Mouse (Mus musculus) colon, adult 2 months (tissue): ENCODE measurements around the gene Tlx1. TPM values are rescaled to one million over a fixed set of nuclear protein-coding genes. Genes with fewer than 3 reads are reported as not detected.

ENCODE experiments used
- polyA plus RNA-seq: library from polyadenylated mRNA; depleted of rRNA; stranded (reverse); fragments of >200 nt; gene quantifications from 2 replicates; pipeline ENCODE4 v1.2.3, GENCODE M21; 2012; rRNA removed

The Tlx1 gene
- not detected in 2 replicates for polyA plus RNA-seq

DNA sequence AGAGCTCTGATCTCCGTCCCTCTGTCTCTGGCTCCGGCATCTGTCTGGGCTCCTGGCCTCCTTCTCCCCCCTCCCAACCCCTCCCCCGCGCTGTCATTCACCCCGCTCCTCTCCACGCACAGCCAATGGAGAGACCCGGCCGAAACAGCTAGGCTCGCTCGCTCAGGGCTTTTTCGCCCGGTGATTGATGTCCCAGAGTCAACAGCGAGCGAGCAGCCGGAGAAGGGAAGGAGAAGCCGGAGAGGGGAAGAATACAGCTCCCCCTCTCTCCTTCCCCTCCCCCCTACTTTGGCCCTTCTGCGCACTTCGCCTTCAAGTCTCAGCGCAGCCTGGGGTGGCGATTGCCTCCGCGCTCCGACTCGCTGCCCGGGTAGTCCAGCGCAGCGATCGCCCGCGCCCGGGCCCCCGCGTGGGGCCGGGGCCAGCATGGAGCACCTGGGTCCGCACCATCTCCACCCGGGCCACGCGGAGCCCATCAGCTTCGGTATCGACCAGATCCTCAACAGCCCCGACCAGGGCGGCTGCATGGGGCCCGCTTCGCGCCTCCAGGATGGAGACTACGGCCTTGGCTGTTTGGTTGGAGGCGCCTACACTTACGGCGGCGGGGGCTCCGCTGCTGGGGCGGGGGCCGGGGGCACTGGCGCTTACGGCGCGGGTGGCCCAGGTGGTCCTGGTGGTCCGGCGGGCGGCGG lies at the start of gene Tlx1:
Tlx1 (plus strand) TSS at position 191 of the 692 bp plus-strand sequence.

Other genes with a start within 250 kb of the Tlx1 start
- gene Slf2, start 219.5 kb upstream of the Tlx1 start, polyA plus RNA-seq, result 33.6 and 46.2 TPM in 2 replicates
- gene Sema4g, start 161.6 kb upstream of the Tlx1 start, polyA plus RNA-seq, result 656 and 735 TPM in 2 replicates
- gene Twnk, start 145.0 kb upstream of the Tlx1 start, polyA plus RNA-seq, result 7.3 and 8.9 TPM in 2 replicates
- gene Mrpl43, start 144.2 kb upstream of the Tlx1 start, polyA plus RNA-seq, result 178 and 187 TPM in 2 replicates
- gene Lzts2, start 136.3 kb upstream of the Tlx1 start, polyA plus RNA-seq, result 175 and 198 TPM in 2 replicates
- gene Pdzd7, start 105.0 kb upstream of the Tlx1 start, polyA plus RNA-seq, result 13.6 and 15.7 TPM in 2 replicates
- gene Sfxn3, start 103.2 kb upstream of the Tlx1 start, polyA plus RNA-seq, result 34.6 and 37.3 TPM in 2 replicates
- gene Kazald1, start 75.4 kb upstream of the Tlx1 start, polyA plus RNA-seq, result 11.3 and 14.5 TPM in 2 replicates
- not detected in 2 replicates for gene Lbx1, start 85.1 kb downstream of the Tlx1 start, polyA plus RNA-seq
- 8.9 and 9.3 TPM in 2 replicates for gene Btrc, start 213.1 kb downstream of the Tlx1 start, polyA plus RNA-seq